Mouse (Mus musculus): Measurements from ENCODE around the gene Lrrtm1. TPM values are rescaled to one million over a fixed set of nuclear protein-coding genes. Genes with fewer than 3 reads are reported as not detected.

The Lrrtm1 gene
- total and polyA plus RNA-seq, 2 experiments from 2014 or later = 60.9 to 69.7 TPM

- Histone ChIP-seq H3K4me3 (ENCODE audit: low read length) (no peak overlapping the region), H3K4me2 (ENCODE audit: low read depth, low read length) (no peak overlapping the region), H3K36me3 (ENCODE audit: insufficient read depth, low read length) (no peaks in the 10 kb centered on the region), H3K27me3 (ENCODE audit: insufficient read depth, low read length) (no peaks in the 10 kb centered on the region), H3K9ac (replicated peaks; ENCODE audit: low read length) (no peak overlapping the region), H3K27ac (no peak overlapping the region), H3K4me1 (ENCODE audit: insufficient read depth, low read length) (0 out of 2 replicates have a peak, but pooled peaks cover 3% of the 10 kb centered on the region), H3K9me3 (ENCODE audit: low read length) (no peaks in the 10 kb centered on the region)
- no peak for TF ChIP-seq CTCF (IDR thresholded peaks at IDR 0.05; ENCODE audit: low read depth)
- DNase-seq (ENCODE audit: low spot score) = no peak
- no peak for ATAC-seq
- 25% methylated on average over 4 of the region's 4 CpGs for WGBS
Measured at GRCm38 (mm10) chr6:77215322-77215721, 27.2 kb upstream of the Lrrtm1 start.

GRCm38 (mm10) chr6:77218875-77219274 lies 23.6 kb upstream of the Lrrtm1 start:
- ATAC-seq (no peak), DNase-seq (ENCODE audit: low spot score) (peak; percentile 72)
- no peak overlapping the region for H3K9ac ChIP-seq (replicated peaks; ENCODE audit: low read length)
- no peaks in the 10 kb centered on the region for H3K36me3 ChIP-seq (ENCODE audit: insufficient read depth, low read length)
- no peaks in the 10 kb centered on the region for H3K27me3 ChIP-seq (ENCODE audit: insufficient read depth, low read length)
- H3K4me1 ChIP-seq (ENCODE audit: insufficient read depth, low read length) = peaks cover 8% of the 10 kb centered on the region; the same call in 1 of the 2 replicates
- H3K9me3 ChIP-seq (ENCODE audit: low read length) = no peaks in the 10 kb centered on the region
- H3K4me3 ChIP-seq (ENCODE audit: low read length) = no peak overlapping the region
- H3K4me2 ChIP-seq (ENCODE audit: low read depth, low read length) = no peak overlapping the region
- H3K27ac ChIP-seq = no peak overlapping the region
- TF ChIP-seq CTCF (IDR thresholded peaks at IDR 0.05; ENCODE audit: low read depth) = peak; percentile 62

GRCm38 (mm10) chr6:77220776-77221175 lies 21.7 kb upstream of the Lrrtm1 start:
- peaks cover 5% of the 10 kb centered on the region; the same call in 1 of the 2 replicates for H3K4me1 ChIP-seq (ENCODE audit: insufficient read depth, low read length)
- 44% methylated on average over 4 of the region's 4 CpGs for WGBS
- ATAC-seq (no peak), DNase-seq (ENCODE audit: low spot score) (no peak)
- no peak overlapping the region for H3K27ac ChIP-seq
- H3K9me3 ChIP-seq (ENCODE audit: low read length) = no peaks in the 10 kb centered on the region
- no peak overlapping the region for H3K4me2 ChIP-seq (ENCODE audit: low read depth, low read length)
- TF ChIP-seq CTCF (IDR thresholded peaks at IDR 0.05; ENCODE audit: low read depth) = no peak
- no peaks in the 10 kb centered on the region for H3K36me3 ChIP-seq (ENCODE audit: insufficient read depth, low read length)
- H3K4me3 ChIP-seq (ENCODE audit: low read length) = no peak overlapping the region
- no peaks in the 10 kb centered on the region for H3K27me3 ChIP-seq (ENCODE audit: insufficient read depth, low read length)
- no peak overlapping the region for H3K9ac ChIP-seq (replicated peaks; ENCODE audit: low read length)

- 18% methylated on average over 16 of the region's 16 CpGs for WGBS
- Histone ChIP-seq H3K4me3 (ENCODE audit: low read length) (no peak overlapping the region), H3K4me1 (ENCODE audit: insufficient read depth, low read length) (peaks cover 5% of the 10 kb centered on the region; the same call in 1 of the 2 replicates), H3K4me2 (ENCODE audit: low read depth, low read length) (peak overlapping the region; percentile 45), H3K27me3 (ENCODE audit: insufficient read depth, low read length) (no peaks in the 10 kb centered on the region), H3K9me3 (ENCODE audit: low read length) (no peaks in the 10 kb centered on the region), H3K27ac (no peak overlapping the region), H3K36me3 (ENCODE audit: insufficient read depth, low read length) (no peaks in the 10 kb centered on the region), H3K9ac (replicated peaks; ENCODE audit: low read length) (no peak overlapping the region)
- no peak for TF ChIP-seq CTCF (IDR thresholded peaks at IDR 0.05; ENCODE audit: low read depth)
- DNase-seq (ENCODE audit: low spot score) (peak; percentile 75), ATAC-seq (peak; percentile 95)
Measured at GRCm38 (mm10) chr6:77222849-77223638, 19.4 kb upstream of the Lrrtm1 start.

GRCm38 (mm10) chr6:77240426-77240825 lies 2.1 kb upstream of the Lrrtm1 start:
- DNase-seq (ENCODE audit: low spot score) (peak; percentile 76), ATAC-seq (peak; percentile 67)
- Histone ChIP-seq H3K9me3 (ENCODE audit: low read length) (no peaks in the 10 kb centered on the region), H3K36me3 (ENCODE audit: insufficient read depth, low read length) (no peaks in the 10 kb centered on the region), H3K4me1 (ENCODE audit: insufficient read depth, low read length) (no peaks in the 10 kb centered on the region), H3K4me2 (ENCODE audit: low read depth, low read length) (no peak overlapping the region), H3K27me3 (ENCODE audit: insufficient read depth, low read length) (no peaks in the 10 kb centered on the region), H3K27ac (no peak overlapping the region), H3K9ac (replicated peaks; ENCODE audit: low read length) (no peak overlapping the region), H3K4me3 (ENCODE audit: low read length) (no peak overlapping the region)
- TF ChIP-seq CTCF (IDR thresholded peaks at IDR 0.05; ENCODE audit: low read depth) = no peak
- WGBS = 20% methylated on average over 1 of the region's 1 CpGs

GRCm38 (mm10) chr6:77243541-77244231 lies 1.2 kb downstream of the Lrrtm1 start:
- peak overlapping the region; percentile 81 for H3K27ac ChIP-seq
- H3K4me3 ChIP-seq (ENCODE audit: low read length) = peak overlapping the region; percentile 65
- under 1% methylated on average over 43 of the region's 43 CpGs for WGBS
- peak overlapping the region; percentile 61 for H3K9ac ChIP-seq (replicated peaks; ENCODE audit: low read length)
- no peaks in the 10 kb centered on the region for H3K9me3 ChIP-seq (ENCODE audit: low read length)
- H3K27me3 ChIP-seq (ENCODE audit: insufficient read depth, low read length) = no peaks in the 10 kb centered on the region
- no peaks in the 10 kb centered on the region for H3K4me1 ChIP-seq (ENCODE audit: insufficient read depth, low read length)
- H3K36me3 ChIP-seq (ENCODE audit: insufficient read depth, low read length) = no peaks in the 10 kb centered on the region
- peak; percentile 48 for TF ChIP-seq CTCF (IDR thresholded peaks at IDR 0.05; ENCODE audit: low read depth)
- DNase-seq (ENCODE audit: low spot score) (peak; percentile 68), ATAC-seq (peak; percentile 68)
- peak overlapping the region; percentile 87 for H3K4me2 ChIP-seq (ENCODE audit: low read depth, low read length)

All from hindbrain, postnatal 0 days (tissue).